Mouse (Mus musculus) myocyte (in vitro differentiated cells): ENCODE data around the gene Efna2.

ENCODE experiments used
- POLR2A ChIP-seq: IDR thresholded peaks from one replicate; pipeline ENCODE4 v1.6.1; 2011; ENCODE audit warnings: low read depth, mild to moderate bottlenecking, control low read depth, moderate library complexity; ENCODE audit not compliant: insufficient read length
- POLR2AphosphoS2 ChIP-seq: IDR thresholded peaks from one replicate; pipeline ENCODE4 v1.6.1; 2011; ENCODE audit warnings: low read depth, control low read depth; ENCODE audit not compliant: insufficient read length

GRCm38 (mm10) chr10:80159561-80160454 lies 19.5 kb upstream of the Efna2 start:
- peak; percentile 62 for TF ChIP-seq POLR2A
- peak; percentile 48 for TF ChIP-seq POLR2AphosphoS2
